Mouse (Mus musculus) heart, adult 18-20 months (tissue): ENCODE data around the gene Tmem135. TPM values are rescaled to one million over a fixed set of nuclear protein-coding genes. Genes with fewer than 3 reads are reported as not detected.

Source experiments
- microRNA-seq, 2 experiments: library from miRNA; unstranded; fragments of <30 nt; microRNA quantifications; one replicate each; pipeline ENCODE4 v1.2.0; 2022
- total RNA-seq, 2 experiments: library from RNA; stranded (reverse); gene quantifications; 2 replicates each; pipeline ENCODE4 v1.2.3; 2021

Gene Tmem135
- total RNA-seq, 2 experiments from 2014 or later, result 34.9 to 39.4 TPM

Small RNA genes lying within 50 kb of the gene (microRNA-seq; reads per million reads assigned to microRNA genes)
- gene Gm22171, result 0 reads per million in 2 experiments
- 0 reads per million in 2 experiments for gene Gm24659

Other genes starting within 250 kb of the Tmem135 start
- gene Fzd4, start 133 bp upstream of the Tmem135 start, total RNA-seq, result 10 to 100 TPM; 32.2 to 34.5 TPM
- gene Prss23, start 123.0 kb upstream of the Tmem135 start, total RNA-seq, result 10 to 100 TPM; 20.3 to 23.0 TPM
- 100 to 1,000 TPM; 135 to 136 TPM for gene Me3, start 228.2 kb upstream of the Tmem135 start, total RNA-seq